Mouse (Mus musculus): ENCODE measurements at regions not wholly inside any gene's neighbourhood (a gene's known extent, or its start where the extent isn't known, plus 50 kb on each side); places are given as distances from the start of the nearest gene placed in this dataset.
A peak's percentile ranks its signal among the peaks of the same experiment; 100 is the strongest.

- DNase-seq: no peak
These were observed 1242.3 kb downstream of the Zfp704 start for GRCm38 (mm10) chr3:8367659-8367969.

- peak; percentile 60 for DNase-seq
These were observed 1242.8 kb downstream of the Zfp704 start for GRCm38 (mm10) chr3:8366907-8367658.
